Mouse (Mus musculus) adrenal gland, adult 2 months (tissue): ENCODE results near the gene Pcnx3. TPM values are rescaled to one million over a fixed set of nuclear protein-coding genes. Genes with fewer than 3 reads are reported as not detected.
A peak's percentile ranks its signal among the peaks of the same experiment; 100 is the strongest.

Source experiments
- DNase-seq: peaks from one replicate; pipeline ENCODE4 v3.0.0; 2021
- long read RNA-seq: library from polyadenylated mRNA; stranded (forward); transcript quantifications from one replicate; pipeline ENCODE4 v2.0.0, GENCODE M21; 2021
- polyA plus RNA-seq: library from polyadenylated mRNA; depleted of rRNA; stranded (reverse); fragments of >200 nt; gene quantifications from 2 replicates; pipeline ENCODE4 v1.2.3, GENCODE M21; 2012; rRNA removed
- total RNA-seq, 2 experiments: library from RNA; stranded (reverse); gene quantifications; 2 replicates each; pipeline ENCODE4 v1.2.3; 2021

Gene Pcnx3
- 10 to 100 TPM; 88.9 to 90.8 TPM for total RNA-seq
- polyA plus RNA-seq: 330 and 358 TPM in 2 replicates
- long read RNA-seq, partial matches to known transcripts: 20 of 24 reads
- long read RNA-seq, other reads (novel, unspliced or antisense): 4 of 24 reads

DNA sequence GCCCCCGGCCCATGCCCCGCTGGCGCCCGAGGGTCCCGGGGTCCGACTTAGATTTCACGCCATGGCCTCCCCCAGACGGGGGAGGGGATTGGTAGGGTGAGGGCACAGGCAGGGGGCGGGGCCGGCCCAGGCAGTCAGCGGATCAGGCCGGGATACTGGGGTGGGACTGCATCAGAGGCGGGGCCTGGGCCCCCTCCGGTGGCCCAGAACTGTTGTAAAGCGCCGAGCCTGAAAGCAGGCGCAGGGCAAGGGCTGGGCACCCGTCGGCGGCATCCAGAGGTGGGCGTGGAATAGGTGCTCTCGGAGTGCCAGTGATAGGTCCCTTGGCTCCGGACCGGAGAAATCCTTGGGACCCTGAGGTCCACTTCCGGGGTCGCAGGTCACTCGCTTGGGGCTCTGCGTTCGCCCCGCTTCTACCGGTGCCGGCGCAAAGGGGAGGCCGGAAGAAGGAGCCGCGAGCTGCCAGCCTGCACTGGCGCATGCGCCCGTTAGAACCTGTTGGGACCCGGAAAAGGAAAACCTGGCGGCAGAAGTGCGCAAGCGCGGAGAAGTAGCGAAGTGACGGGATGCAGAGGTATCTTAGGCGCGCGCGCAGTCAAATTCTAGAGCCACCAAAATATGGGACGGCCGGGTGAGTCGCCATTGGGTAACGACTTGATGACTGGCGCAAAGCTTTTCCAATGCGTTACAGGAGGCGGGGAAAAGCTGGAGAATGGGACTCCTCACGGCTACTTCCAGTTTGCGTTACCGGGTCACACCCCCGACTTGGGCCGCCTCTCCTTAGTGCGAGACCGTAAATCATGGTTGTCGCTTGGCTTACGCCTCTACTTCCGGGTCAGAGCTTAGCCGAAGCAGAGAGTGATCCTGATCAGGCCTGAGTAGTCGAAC, at the start of gene Pcnx3, which contains the start of gene Map3k11:
TSS of gene Pcnx3 (minus strand) at position 709 of the 888 bp plus-strand sequence.
TSS of gene Map3k11 (plus strand) at position 543 of the 888 bp plus-strand sequence.
- DNase-seq: peak; percentile 98

GRCm38 (mm10) chr19:5734325-5734724, 45.6 kb upstream of the Pcnx3 start:
- no peak for DNase-seq

DNA sequence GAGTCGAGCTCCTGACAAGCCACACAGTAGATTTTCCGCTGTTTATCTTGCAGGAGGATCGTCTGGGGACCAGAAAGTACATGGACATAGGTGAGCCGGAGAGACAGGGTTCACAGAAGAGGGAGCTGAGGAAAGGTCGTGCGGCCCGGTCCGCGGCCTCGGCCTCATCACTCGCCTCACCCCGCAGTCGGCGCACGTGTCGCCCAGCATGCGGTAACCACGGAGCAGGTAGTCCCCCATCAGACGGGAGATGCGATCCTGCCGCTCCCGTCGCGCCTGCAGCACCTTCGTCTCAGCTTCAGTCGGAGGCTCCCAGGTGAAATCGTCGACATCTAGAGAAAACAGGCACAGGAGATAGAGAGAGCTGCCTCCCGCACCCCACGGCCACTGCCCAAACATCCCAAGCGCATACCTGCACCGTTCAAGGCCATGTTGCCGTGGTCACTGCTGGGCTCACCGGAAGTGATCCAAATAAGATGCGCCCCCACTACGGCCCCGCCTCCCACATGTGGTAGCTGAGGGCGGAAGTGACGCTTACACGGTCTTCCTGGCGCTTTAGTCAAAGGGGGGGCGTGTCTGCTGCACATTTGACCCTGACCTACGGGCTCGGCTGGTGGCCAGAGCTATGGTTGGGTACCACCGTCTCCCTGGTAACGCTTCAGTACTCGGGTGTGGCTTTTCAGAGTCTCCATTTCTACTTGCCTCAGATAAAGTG, 42.7 kb upstream of the Pcnx3 start:
- peak; percentile 95 for DNase-seq

- DNase-seq: no peak
These were observed 41.8 kb upstream of the Pcnx3 start for GRCm38 (mm10) chr19:5730314-5731186.

- DNase-seq: peak; percentile 94
These were observed 40.7 kb upstream of the Pcnx3 start, which contains the start of gene Fam89b for GRCm38 (mm10) chr19:5729444-5729815. TSS of gene Fam89b (minus strand) at chr19:5729653.

DNA sequence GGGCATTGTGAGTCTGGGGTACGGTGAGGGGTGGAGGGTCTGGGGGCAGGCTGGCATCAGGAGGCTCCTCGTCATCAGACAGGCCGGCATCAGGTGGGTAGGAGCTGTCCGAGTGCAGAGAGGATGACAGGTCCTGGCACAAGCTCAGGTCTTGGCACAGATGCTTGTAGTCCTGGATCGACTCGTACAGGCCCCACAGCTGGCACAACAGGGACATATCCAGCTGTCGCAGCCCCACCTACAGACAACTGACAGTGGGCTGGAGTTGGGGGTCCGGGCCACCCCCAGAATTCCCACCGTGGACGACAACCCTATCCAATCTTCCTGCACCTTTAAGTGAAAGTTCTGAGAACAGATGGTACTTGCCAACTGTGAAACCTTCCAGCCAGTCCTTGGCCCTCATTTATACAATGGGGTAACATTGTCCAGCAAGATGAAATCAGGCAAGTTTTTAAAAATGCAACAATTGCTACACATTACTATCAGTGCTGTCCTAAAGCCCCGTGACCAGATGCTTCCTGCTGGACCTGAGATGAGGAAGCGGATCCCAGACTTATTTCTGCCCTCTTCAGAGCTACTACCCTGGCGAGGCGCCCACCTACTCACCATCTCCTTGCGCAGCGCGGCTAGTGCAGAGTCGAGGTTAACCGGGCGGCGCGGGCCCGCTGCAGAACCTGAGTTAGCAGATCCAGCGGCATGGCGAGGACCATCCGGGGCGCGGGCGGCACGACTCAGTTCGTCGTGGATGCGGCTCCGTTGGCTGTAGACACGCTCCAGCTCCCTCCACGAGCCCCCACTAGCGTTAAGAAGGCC, 40.1 kb upstream of the Pcnx3 start:
- DNase-seq: peak; percentile 70

- peak; percentile 90 for DNase-seq
These were observed 39.0 kb upstream of the Pcnx3 start for GRCm38 (mm10) chr19:5727701-5728100.

DNA sequence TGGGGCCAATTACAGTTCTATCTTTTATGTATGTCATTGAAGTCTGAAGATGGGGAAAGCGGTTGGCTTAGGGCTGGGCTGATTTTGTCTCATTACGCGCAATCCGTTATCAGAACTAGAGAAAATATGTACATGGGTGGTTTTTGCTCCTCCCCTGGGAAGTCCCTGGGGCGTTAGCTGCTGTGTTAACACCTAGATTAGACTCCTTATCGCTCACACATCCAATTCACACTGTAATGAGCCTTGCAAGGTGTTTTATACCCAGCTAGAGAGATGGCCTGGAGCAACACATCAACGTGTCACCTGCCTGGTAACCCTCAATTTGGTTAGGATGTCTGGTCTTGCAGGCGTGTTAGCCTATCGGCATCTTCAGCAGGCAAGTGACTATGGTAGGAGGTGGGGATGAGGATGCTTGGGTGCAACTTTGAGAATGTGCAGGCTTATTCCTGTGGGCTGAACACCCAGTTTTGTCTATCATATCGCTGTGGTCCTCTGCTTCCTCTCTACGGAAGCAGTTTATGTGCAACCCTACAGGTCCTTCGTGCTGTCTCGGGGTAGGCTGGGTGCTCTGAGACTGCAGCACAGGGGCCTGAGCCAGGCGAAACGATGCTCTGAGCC, 38.4 kb upstream of the Pcnx3 start:
- no peak for DNase-seq

GRCm38 (mm10) chr19:5725767-5726515, 37.2 kb upstream of the Pcnx3 start, which contains the start of gene Ehbp1l1:
TSS of gene Ehbp1l1 (minus strand) at chr19:5726317.
- peak; percentile 88 for DNase-seq

- peak; percentile 59 for DNase-seq
These were observed 36.5 kb upstream of the Pcnx3 start for GRCm38 (mm10) chr19:5725029-5725707.

GRCm38 (mm10) chr19:5724549-5724941, 35.8 kb upstream of the Pcnx3 start:
- DNase-seq: peak; percentile 92

GRCm38 (mm10) chr19:5723934-5724548, 35.3 kb upstream of the Pcnx3 start:
- no peak for DNase-seq

DNA sequence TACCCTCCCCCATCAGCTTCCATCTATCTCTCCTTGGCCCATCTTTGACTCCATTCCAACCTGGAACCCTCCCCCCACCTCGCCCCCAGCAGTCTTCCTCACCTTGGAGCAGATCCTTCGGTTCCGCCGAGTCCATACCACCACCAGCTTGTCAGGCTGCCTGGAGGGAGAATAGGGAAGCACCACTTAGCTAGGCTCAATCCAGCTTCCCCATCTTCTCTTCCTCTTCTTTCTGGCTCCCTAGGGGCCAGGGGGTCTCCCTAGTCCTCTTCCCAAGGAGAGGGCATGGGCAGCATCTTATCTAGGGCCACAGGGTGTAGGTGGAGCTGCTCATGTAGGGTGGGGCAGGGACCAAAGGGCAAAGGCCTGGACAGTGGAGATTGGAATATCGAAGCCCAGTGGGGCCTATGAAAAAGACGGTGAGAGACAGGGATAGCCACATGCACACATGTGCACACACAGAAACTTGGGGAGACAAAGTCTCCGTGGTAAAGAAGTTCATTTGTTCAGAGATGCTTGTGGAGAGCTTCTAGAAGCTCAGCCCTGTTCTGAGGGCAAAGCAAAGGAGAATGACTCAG, 34.2 kb upstream of the Pcnx3 start:
- no peak for DNase-seq

GRCm38 (mm10) chr19:5721233-5721632, 32.5 kb upstream of the Pcnx3 start:
- DNase-seq: no peak

GRCm38 (mm10) chr19:5716955-5717354, 28.2 kb upstream of the Pcnx3 start:
- no peak for DNase-seq

DNA sequence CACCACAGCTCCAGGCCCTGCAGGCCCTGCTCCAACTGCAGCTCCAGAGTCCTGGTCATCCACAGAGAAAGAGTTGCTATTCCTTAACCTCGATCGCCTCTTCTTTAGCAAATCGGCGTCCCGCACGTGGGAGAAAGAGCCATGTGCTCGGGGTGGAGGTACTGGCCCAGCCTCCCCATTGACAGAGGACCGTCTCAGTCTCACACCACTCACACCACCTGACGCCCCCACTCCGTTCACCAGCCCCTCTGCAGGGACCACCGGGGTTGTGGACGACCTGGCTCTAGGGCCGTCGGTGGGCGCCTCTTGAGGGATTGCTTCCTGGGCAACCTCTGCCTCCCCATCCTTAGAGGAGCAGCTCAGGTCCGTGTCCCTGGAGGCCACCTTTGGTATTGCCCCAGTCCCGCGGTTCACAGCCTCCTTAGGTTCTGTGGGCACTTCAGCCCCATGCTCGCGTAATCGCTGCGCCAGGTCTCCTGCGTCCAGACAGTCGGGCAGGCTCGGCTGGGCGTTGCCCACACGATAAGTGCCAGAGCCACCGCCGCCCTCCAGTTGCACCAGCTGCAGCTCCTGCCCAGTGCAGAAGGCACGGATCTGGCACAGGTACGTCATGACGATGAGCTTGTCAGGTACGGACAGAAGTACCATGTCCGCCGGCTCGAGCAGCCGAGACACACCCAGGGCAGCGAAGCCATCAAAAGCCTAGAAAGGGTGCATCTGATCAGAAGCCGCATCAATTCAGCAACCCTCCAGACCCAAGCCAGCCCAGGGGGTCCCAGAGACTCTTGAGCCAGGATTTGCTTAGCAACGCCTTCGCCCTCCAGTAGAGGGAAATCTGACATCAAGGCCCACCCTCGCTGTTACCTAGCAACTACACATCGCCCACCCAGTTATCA, 27.3 kb upstream of the Pcnx3 start:
- DNase-seq: no peak

DNA sequence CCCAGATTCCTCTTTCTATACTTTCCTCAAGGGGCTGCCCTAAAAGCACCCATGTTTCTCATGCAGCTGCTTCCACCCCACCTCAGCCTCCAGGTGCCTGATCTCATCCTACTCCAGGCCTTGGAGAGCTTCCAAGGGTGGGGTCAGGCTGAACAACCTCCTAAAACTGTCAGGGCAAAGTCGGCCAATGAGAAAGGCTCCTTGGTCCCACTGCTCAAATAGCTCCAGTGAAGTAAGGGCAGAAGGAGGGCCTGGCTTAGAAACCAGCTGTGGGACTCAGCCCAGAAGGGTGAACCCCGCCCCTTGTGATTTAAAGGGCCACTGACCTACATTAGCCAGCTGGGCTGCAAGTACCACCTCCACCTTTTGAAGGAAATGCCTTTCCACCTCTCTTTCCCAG, 25.0 kb upstream of the Pcnx3 start:
- DNase-seq: peak; percentile 76
